Mouse (Mus musculus) MEL (cell line): Measurements from ENCODE around the gene Aamp. TPM values are rescaled to one million over a fixed set of nuclear protein-coding genes. Genes with fewer than 3 reads are reported as not detected.

ENCODE experiments used
- DNase-seq: peaks from one replicate; pipeline ENCODE4 v3.0.0; 2011; ENCODE audit warnings: low read depth, low spot score
- H3K27ac ChIP-seq: 2 replicates; pipeline ENCODE4 v1.5.1; 2012; ENCODE audit warnings: low read depth, mild to moderate bottlenecking, control low read depth, low read length, moderate library complexity; ENCODE audit not compliant: control insufficient read depth
- H3K27me3 ChIP-seq, 2 experiments: fragments of 150-350 bp in 1 of 2; sonication (generic) in 1 of 2; 2 replicates each; pipeline ENCODE4 v1.6.1; 2012; ENCODE audit warnings: low read length in 2 of 2, mild to moderate bottlenecking in 2 of 2, improper control_type of control experiment in 1 of 2, moderate library complexity in 1 of 2; ENCODE audit not compliant: insufficient read depth in 2 of 2, control insufficient read depth in 1 of 2
- H3K36me3 ChIP-seq, 2 experiments: 2 replicates each; pipeline ENCODE4 v1.6.1; 2012 to 2014; ENCODE audit warnings: low read length in 2 of 2, improper control_type of control experiment in 1 of 2, inconsistent platforms in 1 of 2, mild to moderate bottlenecking in 1 of 2; ENCODE audit not compliant: insufficient read depth in 2 of 2, control insufficient read depth in 1 of 2
- H3K4me1 ChIP-seq, 2 experiments: fragments of 150-350 bp in 1 of 2; sonication (generic) in 1 of 2; 2 replicates each; pipeline ENCODE4 v1.6.1; 2012; ENCODE audit warnings: low read length in 2 of 2, improper control_type of control experiment in 1 of 2, mild to moderate bottlenecking in 1 of 2; ENCODE audit not compliant: insufficient read depth in 2 of 2, control insufficient read depth in 1 of 2
- H3K4me3 ChIP-seq, 2 experiments: fragments of 150-350 bp in 1 of 2; sonication (generic) in 1 of 2; 2 replicates each; pipeline ENCODE4 v1.5.1; 2012; ENCODE audit warnings: low read depth in 2 of 2, low read length in 2 of 2, mild to moderate bottlenecking in 2 of 2, moderate library complexity in 2 of 2, control low read depth in 1 of 2, improper control_type of control experiment in 1 of 2; ENCODE audit not compliant: control insufficient read depth in 1 of 2, insufficient read depth in 1 of 2
- H3K79me2 ChIP-seq: 2 replicates; pipeline ENCODE4 v1.6.1; 2012; ENCODE audit warnings: mild to moderate bottlenecking, low read length, moderate library complexity; ENCODE audit not compliant: control insufficient read depth, poor library complexity, insufficient read depth
- H3K9ac ChIP-seq: 2 replicates; pipeline ENCODE4 v1.6.1; 2012; ENCODE audit warnings: low read depth, mild to moderate bottlenecking, control low read depth, low read length, moderate library complexity; ENCODE audit not compliant: control insufficient read depth, poor library complexity, severe bottlenecking
- H3K9me3 ChIP-seq: fragments of 150-350 bp; sonication (generic); replicated peaks from 2 replicates; pipeline ENCODE4 v1.6.1; 2012; ENCODE audit warnings: mild to moderate bottlenecking, low read length, improper control_type of control experiment, moderate library complexity; ENCODE audit not compliant: insufficient read depth
- BHLHE40 ChIP-seq: IDR thresholded peaks from 2 replicates; pipeline ENCODE4 v1.6.1; 2012; ENCODE audit warnings: low read depth, mild to moderate bottlenecking, inconsistent platforms, low read length, improper control_type of control experiment, borderline replicate concordance
- GATA1 ChIP-seq: IDR thresholded peaks from 2 replicates; pipeline ENCODE4 v1.6.1; 2011; ENCODE audit warnings: low read depth, low read length, improper control_type of control experiment
- HCFC1 ChIP-seq: IDR thresholded peaks from 2 replicates; pipeline ENCODE4 v1.6.1; 2012; ENCODE audit warnings: low read depth, mild to moderate bottlenecking, inconsistent platforms, low read length, improper control_type of control experiment, moderate library complexity
- MAX ChIP-seq: IDR thresholded peaks from 2 replicates; pipeline ENCODE4 v1.6.1; 2011; ENCODE audit warnings: low read length, improper control_type of control experiment
- MAZ ChIP-seq: IDR thresholded peaks from 2 replicates; pipeline ENCODE4 v1.6.1; 2012; ENCODE audit warnings: low read depth, mild to moderate bottlenecking, inconsistent platforms, low read length, improper control_type of control experiment
- MXI1 ChIP-seq: IDR thresholded peaks from 2 replicates; pipeline ENCODE4 v1.6.1; 2011; ENCODE audit warnings: mild to moderate bottlenecking, low read depth, low read length, improper control_type of control experiment
- POLR2AphosphoS5 ChIP-seq: IDR thresholded peaks from 2 replicates; pipeline ENCODE4 v1.6.1; 2012; ENCODE audit warnings: low read depth, borderline replicate concordance, mild to moderate bottlenecking, inconsistent platforms, low read length, moderate library complexity, mixed read lengths
- RAD21 ChIP-seq: IDR thresholded peaks from 2 replicates; pipeline ENCODE4 v1.6.1; 2011; ENCODE audit warnings: mild to moderate bottlenecking, low read depth, low read length, improper control_type of control experiment
- RCOR1 ChIP-seq: IDR thresholded peaks from 2 replicates; pipeline ENCODE4 v1.6.1; 2012; ENCODE audit warnings: low read depth, mild to moderate bottlenecking, inconsistent platforms, low read length, improper control_type of control experiment
- TAL1 ChIP-seq: IDR thresholded peaks from 2 replicates; pipeline ENCODE4 v1.6.1; 2012; ENCODE audit warnings: mild to moderate bottlenecking, inconsistent platforms, low read length, moderate library complexity, mixed read lengths
- TBP ChIP-seq: IDR thresholded peaks from 2 replicates; pipeline ENCODE4 v1.8.0; 2011; ENCODE audit warnings: low read depth, low read length, improper control_type of control experiment
- TCF12 ChIP-seq: IDR thresholded peaks from 2 replicates; pipeline ENCODE4 v1.6.1; 2014; ENCODE audit warnings: low read depth, mild to moderate bottlenecking, inconsistent platforms, low read length, improper control_type of control experiment, moderate library complexity
- USF1 ChIP-seq: IDR thresholded peaks from 2 replicates; pipeline ENCODE4 v1.6.1; 2014; ENCODE audit warnings: low read depth, mild to moderate bottlenecking, inconsistent platforms, low read length, improper control_type of control experiment, moderate library complexity
- USF2 ChIP-seq, 2 experiments: IDR thresholded peaks; 2 replicates each; pipeline ENCODE4 v1.6.1; 2011 to 2012; ENCODE audit warnings: improper control_type of control experiment in 2 of 2, low read length in 2 of 2, borderline replicate concordance in 1 of 2, inconsistent platforms in 1 of 2, low read depth in 1 of 2, mild to moderate bottlenecking in 1 of 2; ENCODE audit not compliant: insufficient read depth in 1 of 2
- ZC3H11A ChIP-seq: IDR thresholded peaks from 2 replicates; pipeline ENCODE4 v1.6.1; 2012; ENCODE audit warnings: low read depth, mild to moderate bottlenecking, inconsistent platforms, low read length, improper control_type of control experiment
- ZMIZ1 ChIP-seq: IDR thresholded peaks from 2 replicates; pipeline ENCODE4 v1.6.1; 2012; ENCODE audit warnings: low read depth, mild to moderate bottlenecking, inconsistent platforms, low read length, improper control_type of control experiment, moderate library complexity
- ZNF384 ChIP-seq: IDR thresholded peaks from 2 replicates; pipeline ENCODE4 v1.6.1; 2012; ENCODE audit warnings: low read depth, mild to moderate bottlenecking, inconsistent platforms, low read length, improper control_type of control experiment
- polyA plus RNA-seq, 2 experiments: library from polyadenylated mRNA; stranded (reverse) in 1 of 2; unstranded in 1 of 2; fragments of >175 nt in 1 of 2; fragments of >200 nt in 1 of 2; gene quantifications; 2 replicates each; pipeline versions ENCODE4 v1.2.1 to v1.2.4; 2012; ENCODE audit warnings: low replicate concordance in 2 of 2, low read depth in 1 of 2; ENCODE audit not compliant: insufficient read length in 2 of 2, insufficient read depth in 1 of 2, missing spikeins in 1 of 2
- total RNA-seq: library from RNA; depleted of rRNA; stranded (reverse); fragments of 300-350 nt; gene quantifications from 2 replicates; pipeline ENCODE4 v1.2.3, GENCODE M21; 2012

Gene Aamp
- total and polyA plus RNA-seq, 3 experiments: 108 to 169 TPM; not detected in 1

- Histone ChIP-seq H3K4me3 (no peak overlapping the region), H3K79me2 (peaks cover 2% of the 10 kb centered on the region), H3K27me3 (no peaks in the 10 kb centered on the region), H3K4me1 (peaks cover 12 to 22% of the 10 kb centered on the region in 2 experiments), H3K27ac (no peak overlapping the region), H3K36me3 (peaks cover 0 to 10% of the 10 kb centered on the region in 2 experiments), H3K9me3 (no peaks in the 10 kb centered on the region), H3K9ac (no peak overlapping the region)
- DNase-seq: no peak
- TF ChIP-seq USF2 (IDR thresholded peaks at IDR 0.05; ENCODE audit: borderline replicate concordance in 1 of 2, insufficient read depth in 1 of 2, low read depth in 1 of 2, low read length in 2 of 2) (no peak), ZNF384 (no peak), ZMIZ1 (no peak)
Observed at GRCm38 (mm10) chr1:74293306-74293960, 8.9 kb upstream of the Aamp start.

GRCm38 (mm10) chr1:74292331-74293020, 7.9 kb upstream of the Aamp start:
- H3K9me3 ChIP-seq: no peaks in the 10 kb centered on the region
- H3K27ac ChIP-seq: no peak overlapping the region
- H3K27me3 ChIP-seq: no peaks in the 10 kb centered on the region
- peaks cover 0 to 12% of the 10 kb centered on the region in 2 experiments for H3K36me3 ChIP-seq
- no peak for DNase-seq
- H3K79me2 ChIP-seq: no peaks in the 10 kb centered on the region; the same call in 1 of the 2 replicates
- H3K4me3 ChIP-seq: no peak overlapping the region
- peaks cover 12 to 22% of the 10 kb centered on the region in 2 experiments for H3K4me1 ChIP-seq
- TF ChIP-seq TCF12 (no peak), ZC3H11A (no peak), MXI1 (no peak), TAL1 (no peak), USF1 (no peak), POLR2AphosphoS5 (no peak), MAX (no peak), ZNF384 (no peak), GATA1 (no peak), HCFC1 (no peak), RAD21 (no peak), MAZ (no peak), RCOR1 (no peak), TBP (no peak), BHLHE40 (no peak)
- no peak overlapping the region for H3K9ac ChIP-seq
